Mouse (Mus musculus): ENCODE results near the gene AC124108.1. TPM values are rescaled to one million over a fixed set of nuclear protein-coding genes. Genes with fewer than 3 reads are reported as not detected.

Gene AC124108.1
- not detected for polyA plus RNA-seq (2017; shearing (Covaris generic))

GRCm38 (mm10) chr1:132191093-132191785 is at the start of gene AC124108.1, which contains the start of gene Lemd1:
AC124108.1 (plus strand) TSS chr1:132191457.
Lemd1 (plus strand) TSS chr1:132191431.

GRCm38 (mm10) chr1:132229667-132230066 is 38.4 kb downstream of the AC124108.1 start, which contains the start of gene Gm10188:
Gm10188 (minus strand) TSS chr1:132229767.

Other genes with a start within 250 kb of the AC124108.1 start
- gene Slc45a3, start 228.5 kb upstream of the AC124108.1 start, polyA plus RNA-seq (2017; shearing (Covaris generic)), result 0.50 TPM
- gene Elk4, start 183.8 kb upstream of the AC124108.1 start, polyA plus RNA-seq (2017; shearing (Covaris generic)), result 68.9 TPM
- 99.6 TPM for gene Mfsd4a, start 123.4 kb upstream of the AC124108.1 start, polyA plus RNA-seq (2017; shearing (Covaris generic))
- not detected for gene Cdk18, start 51.8 kb upstream of the AC124108.1 start, polyA plus RNA-seq (2017; shearing (Covaris generic))
- gene Lemd1, start within 50 bp of the AC124108.1 start, polyA plus RNA-seq (2017; shearing (Covaris generic)), result not detected
- not detected for gene Gm10188, start 38.3 kb downstream of the AC124108.1 start, polyA plus RNA-seq (2017; shearing (Covaris generic))
- not detected for gene Klhdc8a, start 107.2 kb downstream of the AC124108.1 start, polyA plus RNA-seq (2017; shearing (Covaris generic))
- gene Nuak2, start 124.7 kb downstream of the AC124108.1 start, polyA plus RNA-seq (2017; shearing (Covaris generic)), result 3.3 TPM
- gene Tmcc2, start 199.8 kb downstream of the AC124108.1 start, polyA plus RNA-seq (2017; shearing (Covaris generic)), result 0.53 TPM
- gene Dstyk, start 226.1 kb downstream of the AC124108.1 start, polyA plus RNA-seq (2017; shearing (Covaris generic)), result 5.2 TPM

Measured in CD4-positive, CD25-positive, alpha-beta regulatory T cell, adult 9 weeks (primary cell).